Mouse (Mus musculus) MEL (cell line): ENCODE results near the gene Arhgap30.

Source experiments
- CHD1 ChIP-seq: IDR thresholded peaks from 2 replicates; pipeline ENCODE4 v1.6.1; 2012; ENCODE audit warnings: low read depth, mild to moderate bottlenecking, inconsistent platforms, low read length, improper control_type of control experiment
- CTCF ChIP-seq, 3 experiments: IDR thresholded peaks in 2 of 3; conservative IDR thresholded peaks in 1 of 3; 2 replicates each; pipeline ENCODE4 v1.5.1; 2011 to 2012; ENCODE audit warnings: low read length in 3 of 3, low read depth in 2 of 3, mild to moderate bottlenecking in 2 of 3, improper control_type of control experiment in 1 of 3, inconsistent platforms in 1 of 3, mixed read lengths in 1 of 3, moderate library complexity in 1 of 3; ENCODE audit not compliant: control insufficient read depth in 1 of 3, insufficient read depth in 1 of 3, poor library complexity in 1 of 3, severe bottlenecking in 1 of 3
- ELF1 ChIP-seq: IDR thresholded peaks from 2 replicates; pipeline ENCODE4 v1.6.1; 2014; ENCODE audit warnings: low read depth, mild to moderate bottlenecking, inconsistent platforms, low read length, improper control_type of control experiment, moderate library complexity
- ETS1 ChIP-seq: IDR thresholded peaks from 2 replicates; pipeline ENCODE4 v1.6.1; 2012; ENCODE audit warnings: low read depth, mild to moderate bottlenecking, inconsistent platforms, low read length, improper control_type of control experiment, moderate library complexity
- MAFK ChIP-seq: IDR thresholded peaks from 2 replicates; pipeline ENCODE4 v1.6.1; 2011; ENCODE audit warnings: low read depth, mild to moderate bottlenecking, low read length, improper control_type of control experiment, borderline replicate concordance
- POLR2A ChIP-seq, 2 experiments: IDR thresholded peaks; 2 replicates each; pipeline ENCODE4 v1.6.1; 2011 to 2012; ENCODE audit warnings: low read length in 2 of 2, mild to moderate bottlenecking in 2 of 2, control low read depth in 1 of 2, improper control_type of control experiment in 1 of 2, low read depth in 1 of 2, moderate library complexity in 1 of 2; ENCODE audit not compliant: control insufficient read depth in 1 of 2, insufficient read depth in 1 of 2, poor library complexity in 1 of 2
- RAD21 ChIP-seq: IDR thresholded peaks from 2 replicates; pipeline ENCODE4 v1.6.1; 2011; ENCODE audit warnings: mild to moderate bottlenecking, low read depth, low read length, improper control_type of control experiment
- SMC3 ChIP-seq: IDR thresholded peaks from 2 replicates; pipeline ENCODE4 v1.6.1; 2011; ENCODE audit warnings: low read depth, low read length, improper control_type of control experiment
- TBP ChIP-seq: IDR thresholded peaks from 2 replicates; pipeline ENCODE4 v1.8.0; 2011; ENCODE audit warnings: low read depth, low read length, improper control_type of control experiment
- ZC3H11A ChIP-seq: IDR thresholded peaks from 2 replicates; pipeline ENCODE4 v1.6.1; 2012; ENCODE audit warnings: low read depth, mild to moderate bottlenecking, inconsistent platforms, low read length, improper control_type of control experiment

- TF ChIP-seq CTCF (IDR thresholded peaks at IDR 0.05 in 2 of 3, conservative IDR thresholded peaks at IDR 0.05 in 1 of 3; ENCODE audit: control insufficient read depth in 1 of 3, insufficient read depth in 1 of 3, low read depth in 2 of 3, low read length in 3 of 3, poor library complexity in 1 of 3, severe bottlenecking in 1 of 3): no peak
- no peak for TF ChIP-seq RAD21
- no peak for TF ChIP-seq ZC3H11A
- no peak for TF ChIP-seq TBP
- TF ChIP-seq POLR2A (IDR thresholded peaks at IDR 0.05; ENCODE audit: control insufficient read depth in 1 of 2, insufficient read depth in 1 of 2, low read depth in 1 of 2, low read length in 2 of 2, poor library complexity in 1 of 2): no peak
- TF ChIP-seq SMC3: no peak
- no peak for TF ChIP-seq CHD1
- no peak for TF ChIP-seq MAFK
- no peak for TF ChIP-seq ETS1
- TF ChIP-seq ELF1: no peak
Measured at GRCm38 (mm10) chr1:171419291-171419882, 30.6 kb downstream of the Arhgap30 start.
